Mouse (Mus musculus): ENCODE data around the gene St7. TPM values are rescaled to one million over a fixed set of nuclear protein-coding genes. Genes with fewer than 3 reads are reported as not detected.
"Not testable (repeated sequence)": the region's sequence is repeated elsewhere in the genome, so short reads cannot be mapped to it uniquely, and the experiment has no call there.

The St7 gene
- polyA plus RNA-seq, 1 experiment from 2014 or later = 39.3 TPM

DNA sequence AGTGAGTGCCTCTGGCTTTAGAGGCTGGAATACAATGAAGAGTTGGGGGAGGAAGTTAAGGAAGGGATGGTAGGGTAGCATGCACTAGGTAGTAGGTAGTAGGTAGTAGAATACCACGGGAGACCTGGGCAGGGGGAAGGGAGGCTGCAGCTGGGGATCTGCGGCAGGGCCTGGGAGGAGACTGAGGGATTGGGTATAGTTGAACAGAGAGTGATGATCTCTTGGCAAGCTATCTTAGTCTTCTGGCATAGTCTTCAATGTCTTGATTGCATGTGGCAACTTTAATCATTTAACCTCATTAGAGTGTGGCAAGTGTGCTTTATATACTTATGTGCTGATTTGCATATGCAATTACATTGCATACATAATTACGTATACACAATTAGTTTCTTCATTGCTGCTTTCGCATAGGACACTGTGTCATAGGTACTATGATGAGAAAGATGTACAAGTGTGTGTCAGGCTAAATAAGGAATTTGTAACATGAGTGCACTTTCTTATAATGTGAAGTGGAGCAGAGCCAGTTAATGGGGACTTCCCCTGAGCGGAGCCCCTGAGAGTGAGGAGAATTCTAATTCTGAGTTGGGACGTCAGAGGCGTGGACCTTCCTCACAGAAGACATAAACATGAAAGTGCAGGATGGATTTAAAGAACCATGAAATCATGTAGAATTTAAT lies 8.3 kb downstream of the St7 start:
- H3K9me3 ChIP-seq (ENCODE audit: control insufficient read depth, low read length) = no peaks in the 10 kb centered on the region
- H3K4me2 ChIP-seq (ENCODE audit: low read depth, low read length) = no peak overlapping the region
- H3K9ac ChIP-seq (ENCODE audit: low read length) = no peak overlapping the region
- peaks cover 4% of the 10 kb centered on the region for H3K36me3 ChIP-seq (ENCODE audit: control insufficient read depth, insufficient read depth, low read length)
- no peaks in the 10 kb centered on the region for H3K27me3 ChIP-seq (ENCODE audit: control insufficient read depth, insufficient read depth, low read depth, low read length)
- no peak overlapping the region for H3K4me3 ChIP-seq (ENCODE audit: low read length)
- no peak overlapping the region for H3K27ac ChIP-seq (ENCODE audit: low read length)
- ATAC-seq (ENCODE audit: low read depth) = no peak
- peaks cover 7% of the 10 kb centered on the region; the same call in 1 of the 2 replicates for H3K4me1 ChIP-seq (replicated peaks; ENCODE audit: control insufficient read depth, insufficient read depth, low read length)
- WGBS = 62% methylated on average over 7 of the region's 7 CpGs

DNA sequence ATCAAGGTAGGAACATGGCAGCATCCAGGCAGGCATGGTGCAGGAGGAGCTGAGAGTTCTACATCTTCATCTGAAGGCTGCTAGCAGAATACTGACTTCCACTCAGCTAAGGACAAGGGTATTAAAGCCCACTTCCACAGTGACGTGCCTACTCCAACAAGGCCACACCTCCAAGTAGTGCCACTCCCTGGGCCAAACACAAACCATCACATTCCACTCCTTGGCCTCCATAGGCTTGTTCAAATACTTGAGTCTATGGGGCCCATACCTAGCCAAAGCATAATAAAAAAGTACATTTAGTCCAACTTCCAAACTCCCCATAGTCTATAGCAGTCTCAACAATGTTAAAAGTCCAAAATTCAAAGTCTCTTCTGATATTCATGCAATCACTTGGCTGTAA lies 11.3 kb downstream of the St7 start:
- H3K36me3 ChIP-seq (ENCODE audit: control insufficient read depth, insufficient read depth, low read length); H3K27me3 ChIP-seq (ENCODE audit: control insufficient read depth, insufficient read depth, low read depth, low read length); H3K27ac ChIP-seq (ENCODE audit: low read length); H3K4me1 ChIP-seq (replicated peaks; ENCODE audit: control insufficient read depth, insufficient read depth, low read length); H3K4me3 ChIP-seq (ENCODE audit: low read length); H3K4me2 ChIP-seq (ENCODE audit: low read depth, low read length); H3K9ac ChIP-seq (ENCODE audit: low read length); H3K9me3 ChIP-seq (ENCODE audit: control insufficient read depth, low read length): not testable (repeated sequence)
- WGBS = 35% methylated on average over 1 of the region's 1 CpGs
- peak; percentile 81; the same call in 1 of the 2 replicates for ATAC-seq (ENCODE audit: low read depth)

DNA sequence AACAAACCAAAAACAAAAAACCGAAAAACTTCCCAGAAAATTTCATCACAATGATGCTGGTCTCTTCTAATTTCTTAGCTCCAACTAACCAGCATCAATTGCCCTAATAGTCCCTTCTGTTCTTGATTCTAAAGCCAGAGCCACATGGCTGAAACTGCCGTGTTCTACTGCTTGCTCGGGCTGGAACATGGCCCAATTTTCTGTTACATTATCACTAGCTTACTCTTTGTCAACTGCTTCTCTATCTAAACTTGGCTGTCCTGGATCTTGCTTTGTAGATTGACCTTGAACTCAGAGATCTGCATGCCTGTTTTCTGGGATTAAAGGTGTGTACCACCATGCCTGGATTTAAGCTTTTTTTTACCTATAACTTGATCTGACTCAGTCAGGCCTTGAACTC lies 13.2 kb downstream of the St7 start:
- Histone ChIP-seq H3K9ac (ENCODE audit: low read length) (no peak overlapping the region), H3K27ac (ENCODE audit: low read length) (no peak overlapping the region), H3K4me2 (ENCODE audit: low read depth, low read length) (no peak overlapping the region), H3K4me3 (ENCODE audit: low read length) (no peak overlapping the region), H3K36me3 (ENCODE audit: control insufficient read depth, insufficient read depth, low read length) (no peaks in the 10 kb centered on the region), H3K4me1 (replicated peaks; ENCODE audit: control insufficient read depth, insufficient read depth, low read length) (peaks cover 4% of the 10 kb centered on the region; the same call in 1 of the 2 replicates), H3K27me3 (ENCODE audit: control insufficient read depth, insufficient read depth, low read depth, low read length) (no peaks in the 10 kb centered on the region), H3K9me3 (ENCODE audit: control insufficient read depth, low read length) (no peaks in the 10 kb centered on the region)
- 73% methylated on average over 3 of the region's 3 CpGs for WGBS
- ATAC-seq (ENCODE audit: low read depth) = no peak

DNA sequence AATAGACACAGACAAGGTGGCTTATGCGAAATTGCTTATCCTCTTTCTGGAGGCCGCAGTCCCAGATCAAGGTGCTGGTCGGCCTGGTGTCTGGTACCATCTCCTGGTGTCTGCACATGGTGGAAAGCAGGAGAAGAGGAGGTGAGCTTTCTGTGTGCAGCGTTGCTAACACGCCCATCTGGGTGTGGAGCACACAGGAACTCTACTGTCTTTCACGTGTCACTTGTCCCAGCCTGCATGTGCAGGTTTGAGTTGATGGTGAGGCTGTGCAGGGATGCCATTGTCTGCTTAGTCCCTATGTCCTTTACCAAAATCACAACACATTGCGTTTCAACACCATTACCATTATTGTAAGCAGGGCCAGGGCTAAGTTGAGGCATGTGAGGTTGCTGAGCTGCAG lies 26.2 kb downstream of the St7 start:
- Histone ChIP-seq H3K27ac (ENCODE audit: low read length) (no peak overlapping the region), H3K4me1 (replicated peaks; ENCODE audit: control insufficient read depth, insufficient read depth, low read length) (peaks cover 8% of the 10 kb centered on the region), H3K4me2 (ENCODE audit: low read depth, low read length) (no peak overlapping the region), H3K27me3 (ENCODE audit: control insufficient read depth, insufficient read depth, low read depth, low read length) (no peaks in the 10 kb centered on the region), H3K9me3 (ENCODE audit: control insufficient read depth, low read length) (no peaks in the 10 kb centered on the region), H3K36me3 (ENCODE audit: control insufficient read depth, insufficient read depth, low read length) (no peaks in the 10 kb centered on the region), H3K4me3 (ENCODE audit: low read length) (no peak overlapping the region), H3K9ac (ENCODE audit: low read length) (no peak overlapping the region)
- no peak for ATAC-seq (ENCODE audit: low read depth)
- 90% methylated on average over 7 of the region's 7 CpGs for WGBS

DNA sequence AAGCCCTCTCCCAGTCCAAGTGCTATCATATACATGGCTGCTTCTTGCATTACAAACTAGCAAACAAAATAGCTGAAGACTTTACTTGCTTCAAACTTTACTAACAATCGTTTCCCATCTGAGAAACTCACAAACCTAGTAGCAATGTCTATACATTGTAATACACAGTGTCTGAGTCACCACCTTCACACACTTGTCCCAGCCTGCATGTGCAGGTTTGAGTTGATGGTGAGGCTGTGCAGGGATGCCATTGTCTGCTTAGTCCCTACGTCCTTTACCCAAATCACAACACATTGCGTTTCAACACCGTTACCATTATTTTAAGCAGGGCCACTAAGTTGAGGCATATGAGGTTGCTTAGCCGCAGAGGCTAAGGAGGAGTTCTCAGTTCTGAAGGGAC lies 26.7 kb downstream of the St7 start:
- ATAC-seq (ENCODE audit: low read depth) = no peak

DNA sequence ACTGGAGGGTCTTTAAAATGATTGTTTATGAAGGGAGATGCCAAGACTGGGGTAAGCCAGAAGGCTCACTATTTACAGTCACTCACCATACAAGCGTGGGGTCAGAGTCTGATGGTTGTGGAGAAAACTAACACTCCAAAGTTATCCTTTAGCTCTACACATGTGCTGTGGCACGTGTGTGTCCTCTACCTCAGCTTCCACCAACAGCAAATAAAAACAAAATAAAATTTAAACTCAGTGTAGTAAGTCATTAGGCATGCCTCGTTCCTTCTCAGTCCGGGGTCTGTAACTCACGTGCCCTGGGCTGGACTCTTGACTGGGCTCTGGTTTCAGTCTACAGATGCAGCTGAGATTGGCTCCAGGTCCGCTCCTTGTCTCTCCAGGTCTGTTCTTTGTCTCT lies 27.3 kb downstream of the St7 start:
- WGBS = 58% methylated on average over 6 of the region's 6 CpGs
- H3K4me2 ChIP-seq (ENCODE audit: low read depth, low read length) = no peak overlapping the region

More for the DNA sequence above, 26.7 kb downstream of the St7 start:
- Histone ChIP-seq H3K9ac (ENCODE audit: low read length) (no peak overlapping the region), H3K4me2 (ENCODE audit: low read depth, low read length) (no peak overlapping the region), H3K4me3 (ENCODE audit: low read length) (no peak overlapping the region), H3K27me3 (ENCODE audit: control insufficient read depth, insufficient read depth, low read depth, low read length) (no peaks in the 10 kb centered on the region), H3K27ac (ENCODE audit: low read length) (no peak overlapping the region), H3K36me3 (ENCODE audit: control insufficient read depth, insufficient read depth, low read length) (no peaks in the 10 kb centered on the region), H3K4me1 (replicated peaks; ENCODE audit: control insufficient read depth, insufficient read depth, low read length) (peaks cover 8% of the 10 kb centered on the region), H3K9me3 (ENCODE audit: control insufficient read depth, low read length) (no peaks in the 10 kb centered on the region)
- WGBS = 91% methylated on average over 5 of the region's 5 CpGs

DNA sequence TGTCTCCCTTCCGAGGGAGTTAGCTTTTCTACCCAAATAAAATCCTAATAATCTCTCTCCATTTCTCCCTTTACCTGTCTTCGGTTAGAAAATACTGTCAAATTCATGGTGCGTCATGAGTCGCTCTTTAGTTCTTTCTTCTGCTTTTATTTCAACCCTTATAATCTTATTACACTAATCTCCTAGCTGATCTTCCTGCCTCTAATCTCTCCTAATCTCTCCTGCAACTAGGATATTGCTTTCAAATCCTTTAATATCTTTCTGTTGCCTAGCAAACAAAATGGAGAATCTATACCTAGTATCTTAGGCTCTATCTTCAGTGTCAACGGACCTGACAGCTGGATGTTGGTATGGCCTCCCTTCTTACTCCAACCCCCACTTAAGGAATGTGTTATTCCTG lies 29.0 kb downstream of the St7 start:
- Histone ChIP-seq H3K9me3 (ENCODE audit: control insufficient read depth, low read length) (no peaks in the 10 kb centered on the region), H3K4me3 (ENCODE audit: low read length) (no peak overlapping the region), H3K4me1 (replicated peaks; ENCODE audit: control insufficient read depth, insufficient read depth, low read length) (peaks cover 8% of the 10 kb centered on the region), H3K36me3 (ENCODE audit: control insufficient read depth, insufficient read depth, low read length) (no peaks in the 10 kb centered on the region), H3K4me2 (ENCODE audit: low read depth, low read length) (no peak overlapping the region), H3K27ac (ENCODE audit: low read length) (peak overlapping the region; percentile 43; the same call in 1 of the 2 replicates), H3K9ac (ENCODE audit: low read length) (no peak overlapping the region), H3K27me3 (ENCODE audit: control insufficient read depth, insufficient read depth, low read depth, low read length) (no peaks in the 10 kb centered on the region)
- 75% methylated on average over 5 of the region's 5 CpGs for WGBS
- ATAC-seq (ENCODE audit: low read depth) = no peak

More for the DNA sequence above, 27.3 kb downstream of the St7 start:
- H3K9me3 ChIP-seq (ENCODE audit: control insufficient read depth, low read length) = no peaks in the 10 kb centered on the region
- no peak overlapping the region for H3K27ac ChIP-seq (ENCODE audit: low read length)
- peaks cover 8% of the 10 kb centered on the region for H3K4me1 ChIP-seq (replicated peaks; ENCODE audit: control insufficient read depth, insufficient read depth, low read length)
- H3K9ac ChIP-seq (ENCODE audit: low read length) = no peak overlapping the region
- no peaks in the 10 kb centered on the region for H3K27me3 ChIP-seq (ENCODE audit: control insufficient read depth, insufficient read depth, low read depth, low read length)
- no peak for ATAC-seq (ENCODE audit: low read depth)
- H3K36me3 ChIP-seq (ENCODE audit: control insufficient read depth, insufficient read depth, low read length) = no peaks in the 10 kb centered on the region
- H3K4me3 ChIP-seq (ENCODE audit: low read length) = no peak overlapping the region

DNA sequence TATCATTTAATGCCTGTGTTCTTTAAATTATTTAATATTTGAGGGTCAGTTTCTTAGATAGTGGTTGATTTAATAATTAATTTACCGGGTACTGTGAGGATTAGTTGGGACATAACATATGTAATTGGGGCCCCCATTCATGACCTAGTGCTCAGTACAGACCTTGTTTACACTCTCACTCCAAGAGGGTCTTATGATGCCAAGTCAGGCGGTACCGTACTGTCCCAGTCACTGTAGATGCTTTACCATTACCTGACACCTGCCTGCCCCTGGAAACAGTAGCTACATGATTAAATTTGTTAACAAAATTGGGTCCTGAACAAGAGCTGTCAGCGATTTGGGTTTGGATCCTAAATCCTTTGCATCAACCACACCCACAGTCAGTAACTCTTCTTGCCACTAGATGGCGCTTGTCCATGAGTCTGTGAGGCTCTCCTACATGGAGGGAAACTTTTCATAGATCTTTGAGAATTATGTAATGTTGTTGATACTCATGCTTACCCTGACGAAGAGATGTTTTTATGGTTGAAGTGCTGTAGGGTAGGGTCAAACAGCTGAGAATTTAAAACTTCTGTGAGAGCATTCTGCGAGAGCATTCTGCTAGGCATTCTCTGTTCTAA lies 33.2 kb downstream of the St7 start:
- peak; percentile 51 for ATAC-seq (ENCODE audit: low read depth)
- Histone ChIP-seq H3K27ac (ENCODE audit: low read length) (no peak overlapping the region), H3K4me1 (replicated peaks; ENCODE audit: control insufficient read depth, insufficient read depth, low read length) (peaks cover 7% of the 10 kb centered on the region; the same call in 1 of the 2 replicates), H3K27me3 (ENCODE audit: control insufficient read depth, insufficient read depth, low read depth, low read length) (no peaks in the 10 kb centered on the region), H3K4me3 (ENCODE audit: low read length) (no peak overlapping the region), H3K36me3 (ENCODE audit: control insufficient read depth, insufficient read depth, low read length) (no peaks in the 10 kb centered on the region), H3K9me3 (ENCODE audit: control insufficient read depth, low read length) (no peaks in the 10 kb centered on the region), H3K4me2 (ENCODE audit: low read depth, low read length) (no peak overlapping the region; the same call in 1 of the 2 replicates), H3K9ac (ENCODE audit: low read length) (no peak overlapping the region)
- 32% methylated on average over 7 of the region's 7 CpGs for WGBS

DNA sequence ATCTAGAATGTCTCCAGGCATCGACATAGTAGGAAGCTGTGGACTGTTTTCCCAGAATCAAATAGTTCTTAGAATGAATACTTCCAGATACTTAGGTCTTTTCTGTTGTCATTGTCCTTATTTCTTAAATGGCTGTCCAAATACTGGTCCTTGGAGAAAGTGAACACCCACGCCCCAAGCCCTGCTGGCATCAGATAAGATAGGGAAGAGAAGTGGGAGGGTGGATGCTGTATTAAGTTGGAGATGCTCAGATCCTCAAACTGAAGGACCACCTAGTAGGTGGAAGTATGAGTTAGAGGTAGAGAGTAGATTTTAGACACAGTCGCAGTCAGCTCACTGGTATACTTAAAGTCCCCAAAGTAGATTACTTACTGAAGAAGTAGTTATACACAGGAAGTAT lies 34.5 kb downstream of the St7 start:
- ATAC-seq (ENCODE audit: low read depth) = no peak
- no peak overlapping the region for H3K4me3 ChIP-seq (ENCODE audit: low read length)
- H3K4me1 ChIP-seq (replicated peaks; ENCODE audit: control insufficient read depth, insufficient read depth, low read length) = 0 out of 2 replicates have a peak, but pooled peaks cover 3% of the 10 kb centered on the region
- no peak overlapping the region for H3K4me2 ChIP-seq (ENCODE audit: low read depth, low read length)
- H3K27me3 ChIP-seq (ENCODE audit: control insufficient read depth, insufficient read depth, low read depth, low read length) = no peaks in the 10 kb centered on the region
- no peak overlapping the region for H3K27ac ChIP-seq (ENCODE audit: low read length)
- WGBS = 76% methylated on average over 3 of the region's 3 CpGs
- no peaks in the 10 kb centered on the region for H3K9me3 ChIP-seq (ENCODE audit: control insufficient read depth, low read length)
- no peaks in the 10 kb centered on the region for H3K36me3 ChIP-seq (ENCODE audit: control insufficient read depth, insufficient read depth, low read length)
- no peak overlapping the region for H3K9ac ChIP-seq (ENCODE audit: low read length)

All from lung, embryonic 16.5 days (tissue).